Mouse (Mus musculus) cerebellum, postnatal 25 days (tissue): ENCODE results near the gene Upf3a.
"Not testable (repeated sequence)": the region's sequence is repeated elsewhere in the genome, so short reads cannot be mapped to it uniquely, and the experiment has no call there.

ENCODE experiments used
- DNase-seq, 2 experiments: peaks; one replicate each; pipeline ENCODE4 v3.0.0; 2021; ENCODE audit warnings: mixed read lengths in 2 of 2

Gene Upf3a

GRCm38 (mm10) chr8:13785250-13785763, at the start of gene Upf3a:
Gene Upf3a (plus strand): TSS chr8:13785615.
- peak; percentile 88 to 93 for DNase-seq

GRCm38 (mm10) chr8:13740323-13740770, 45.1 kb upstream of the Upf3a start:
- DNase-seq: no peak

- DNase-seq: no peak
Measured at GRCm38 (mm10) chr8:13740817-13741613, 44.4 kb upstream of the Upf3a start.

GRCm38 (mm10) chr8:13746212-13746611, 39.2 kb upstream of the Upf3a start:
- DNase-seq: not testable (repeated sequence)

GRCm38 (mm10) chr8:13747626-13748025, 37.8 kb upstream of the Upf3a start:
- no peak for DNase-seq

- peak; percentile 76 to 87 for DNase-seq
Measured at GRCm38 (mm10) chr8:13753680-13754079, 31.7 kb upstream of the Upf3a start.

GRCm38 (mm10) chr8:13756480-13756879, 28.9 kb upstream of the Upf3a start:
- no peak for DNase-seq

GRCm38 (mm10) chr8:13756982-13757804, 28.2 kb upstream of the Upf3a start, which contains the start of gene Cdc16:
Gene Cdc16 (plus strand): TSS chr8:13757676.
- DNase-seq: peak; percentile 94

GRCm38 (mm10) chr8:13757805-13758727, 27.3 kb upstream of the Upf3a start:
- DNase-seq: peak; percentile 18 to 53

- DNase-seq: no peak
Measured at GRCm38 (mm10) chr8:13769206-13769605, 16.2 kb upstream of the Upf3a start.

- no peak for DNase-seq
Measured at GRCm38 (mm10) chr8:13780536-13780935, 4.9 kb upstream of the Upf3a start.

GRCm38 (mm10) chr8:13785764-13786299, 417 bp downstream of the Upf3a start:
- DNase-seq: peak; percentile 98 to 99

GRCm38 (mm10) chr8:13789606-13790005, 4.2 kb downstream of the Upf3a start:
- DNase-seq: no peak

GRCm38 (mm10) chr8:13793097-13793745, 7.8 kb downstream of the Upf3a start:
- no peak for DNase-seq

GRCm38 (mm10) chr8:13793746-13794101, 8.3 kb downstream of the Upf3a start:
- no peak for DNase-seq

GRCm38 (mm10) chr8:13797676-13798075, 12.3 kb downstream of the Upf3a start:
- DNase-seq: no peak

GRCm38 (mm10) chr8:13799566-13799965, 14.2 kb downstream of the Upf3a start:
- no peak for DNase-seq

- no peak for DNase-seq
Measured at GRCm38 (mm10) chr8:13828598-13829172, 43.3 kb downstream of the Upf3a start.

GRCm38 (mm10) chr8:13838289-13838688, 52.9 kb downstream of the Upf3a start, which contains the start of gene AF366264:
Gene AF366264 (minus strand): TSS chr8:13838389.
- not testable (repeated sequence) for DNase-seq

GRCm38 (mm10) chr8:13843286-13843685, 57.9 kb downstream of the Upf3a start:
- peak; percentile 43 to 51 for DNase-seq
